Mouse (Mus musculus) midbrain, postnatal 0 days (tissue): ENCODE measurements around the gene Plb1. TPM values are rescaled to one million over a fixed set of nuclear protein-coding genes. Genes with fewer than 3 reads are reported as not detected.

ENCODE experiments used
- ATAC-seq: fragments of 200-750 bp; cut with Nextera tagmentation; 2 replicates; pipeline ENCODE4 v1.8.0; 2017; ENCODE audit warnings: moderate number of reproducible peaks, mild to moderate bottlenecking, moderate TSS enrichment, moderate library complexity; ENCODE audit not compliant: low FRiP score
- DNase-seq: peaks from one replicate; pipeline ENCODE4 v3.0.0-alpha.2; 2015; ENCODE audit warnings: low spot score
- H3K27ac ChIP-seq: fragments of 300-500 bp; sonication (generic); 2 replicates; pipeline ENCODE4 v1.5.1; 2014; ENCODE audit warnings: low read depth, mild to moderate bottlenecking, low read length, mixed read lengths
- H3K27me3 ChIP-seq: fragments of 300-500 bp; sonication (generic); 2 replicates; pipeline ENCODE4 v1.6.1; 2014; ENCODE audit warnings: low read length, control low read depth, mixed read lengths; ENCODE audit not compliant: insufficient read depth
- H3K36me3 ChIP-seq: fragments of 300-500 bp; sonication (generic); 2 replicates; pipeline ENCODE4 v1.6.1; 2014; ENCODE audit warnings: low read length, control low read depth, mixed read lengths; ENCODE audit not compliant: insufficient read depth
- H3K4me1 ChIP-seq: fragments of 300-500 bp; sonication (generic); 2 replicates; pipeline ENCODE4 v1.6.1; 2014; ENCODE audit warnings: mild to moderate bottlenecking, control low read depth, antibody characterized with exemption, low read length, mixed read lengths; ENCODE audit not compliant: insufficient read depth
- H3K4me2 ChIP-seq: fragments of 300-500 bp; sonication (generic); 2 replicates; pipeline ENCODE4 v1.6.1; 2014; ENCODE audit warnings: low read depth, mild to moderate bottlenecking, low read length, mixed read lengths; ENCODE audit not compliant: poor library complexity, severe bottlenecking
- H3K4me3 ChIP-seq: fragments of 300-500 bp; sonication (generic); 2 replicates; pipeline ENCODE4 v1.5.1; 2014; ENCODE audit warnings: low read depth, mild to moderate bottlenecking, low read length, moderate library complexity
- H3K9ac ChIP-seq: fragments of 300-500 bp; sonication (generic); replicated peaks from 2 replicates; pipeline ENCODE4 v1.6.1; 2014; ENCODE audit warnings: mild to moderate bottlenecking, low read length, moderate library complexity, mixed read lengths; ENCODE audit not compliant: poor library complexity, severe bottlenecking
- H3K9me3 ChIP-seq: fragments of 300-500 bp; sonication (generic); 2 replicates; pipeline ENCODE4 v1.6.1; 2016; ENCODE audit warnings: low read length, control low read depth
- CTCF ChIP-seq: IDR thresholded peaks from 2 replicates; pipeline ENCODE4 v1.5.1; 2016; ENCODE audit warnings: antibody characterized with exemption, mild to moderate bottlenecking
- WGBS: fragments of 180-500 bp; shearing (Covaris S2); extraction: QIAGEN DNeasy Blood & Tissue Kit; methylation state at CpG from one replicate; pipeline ENCODE4 v1.1.7; 2014; 5-methylcytosine and 5-hydroxymethylcytosine counted together
- polyA plus RNA-seq: library from polyadenylated mRNA; unstranded; fragments of >200 nt; fragmentation: Nextera tagmentation; extraction: Ambion mirVana; gene quantifications from 2 replicates; pipeline ENCODE4 v1.2.1, GENCODE M21; 2015
- total RNA-seq: library from RNA; depleted of rRNA; stranded (reverse); fragments of >200 nt; gene quantifications from 2 replicates; pipeline ENCODE4 v1.2.3, GENCODE M21; 2014

Plb1 gene
- total and polyA plus RNA-seq, 2 experiments from 2014 or later, result 0.11 to 0.60 TPM

DNA sequence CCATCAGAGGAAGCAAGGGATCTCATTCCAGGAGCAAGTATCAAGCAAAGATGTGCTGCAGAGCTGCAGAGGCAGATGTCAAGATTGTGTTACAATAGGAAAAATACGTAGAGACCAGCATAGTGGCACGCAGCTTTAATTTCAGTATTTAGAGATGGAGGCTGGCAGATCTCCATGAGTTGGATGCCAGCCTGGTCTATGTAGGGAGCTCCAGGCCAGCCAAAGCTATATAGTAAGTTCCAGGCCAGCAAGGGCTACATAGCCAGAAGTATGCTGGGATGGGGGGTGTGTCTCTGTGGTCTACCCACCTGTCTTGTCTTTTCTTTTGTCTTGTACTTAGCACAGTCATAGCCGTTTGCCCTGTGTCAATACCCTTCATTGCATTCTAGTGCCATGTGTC lies 28.7 kb downstream of the Plb1 start:
- TF ChIP-seq CTCF, result no peak
- Histone ChIP-seq H3K27ac (no peak overlapping the region), H3K27me3 (no peaks in the 10 kb centered on the region), H3K4me1 (no peaks in the 10 kb centered on the region), H3K9me3 (no peaks in the 10 kb centered on the region), H3K9ac (no peak overlapping the region), H3K36me3 (no peaks in the 10 kb centered on the region), H3K4me2 (no peak overlapping the region), H3K4me3 (no peak overlapping the region)
- DNase-seq, result no peak
- 85% methylated on average over 3 of the region's 3 CpGs for WGBS
- ATAC-seq, result no peak

DNA sequence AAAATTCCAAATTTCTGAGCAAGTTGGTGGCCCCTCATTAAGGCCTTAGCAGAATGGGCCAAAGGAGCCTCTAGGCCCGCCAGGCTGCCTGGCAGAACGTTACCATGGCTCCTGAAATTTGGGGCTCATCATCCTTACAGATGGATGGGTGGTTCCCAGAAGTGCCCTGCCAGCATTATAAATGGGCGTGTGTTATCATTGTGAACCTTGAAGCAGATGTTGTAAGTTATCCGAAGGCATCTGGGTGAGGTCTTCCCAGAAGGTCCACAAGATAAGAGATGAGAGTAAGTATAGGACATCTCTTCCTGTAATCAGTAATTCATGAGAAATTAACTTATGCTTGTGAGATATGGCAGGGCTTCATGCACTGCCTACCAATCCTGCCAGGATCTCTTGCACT lies 30.0 kb downstream of the Plb1 start:
- Histone ChIP-seq H3K9ac (no peak overlapping the region), H3K27me3 (no peaks in the 10 kb centered on the region), H3K9me3 (no peaks in the 10 kb centered on the region), H3K4me2 (no peak overlapping the region), H3K4me1 (no peaks in the 10 kb centered on the region), H3K4me3 (no peak overlapping the region), H3K27ac (no peak overlapping the region), H3K36me3 (no peaks in the 10 kb centered on the region)
- 91% methylated on average over 4 of the region's 4 CpGs for WGBS
- no peak for TF ChIP-seq CTCF
- ATAC-seq, result no peak
- no peak for DNase-seq

DNA sequence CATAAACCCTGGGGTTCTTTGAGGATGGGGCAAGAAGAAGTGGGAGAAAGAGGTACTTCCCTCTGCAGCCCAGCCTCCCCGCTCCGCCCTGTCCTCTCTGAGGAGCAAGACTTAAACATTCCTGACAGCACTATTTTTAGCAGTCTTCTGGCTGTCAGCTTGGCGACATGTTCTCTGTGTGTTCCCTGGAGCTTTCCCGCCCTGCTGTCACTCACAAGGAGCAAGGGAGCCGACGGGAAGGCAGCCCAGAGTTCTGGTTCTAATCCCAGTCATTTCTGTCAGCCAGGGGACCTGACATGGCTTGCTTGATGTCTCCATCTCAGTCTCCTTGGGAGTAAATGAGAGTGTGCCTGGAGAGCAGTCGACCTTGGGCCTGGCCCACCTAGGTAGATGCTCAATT lies 40.0 kb downstream of the Plb1 start:
- 29% methylated on average over 7 of the region's 7 CpGs for WGBS
- no peak for ATAC-seq
- DNase-seq, result no peak
- Histone ChIP-seq H3K4me1 (0 out of 2 replicates have a peak, but pooled peaks cover 3% of the 10 kb centered on the region), H3K4me2 (no peak overlapping the region), H3K9me3 (no peaks in the 10 kb centered on the region), H3K4me3 (no peak overlapping the region), H3K9ac (no peak overlapping the region), H3K27me3 (no peaks in the 10 kb centered on the region), H3K36me3 (no peaks in the 10 kb centered on the region), H3K27ac (no peak overlapping the region)
- TF ChIP-seq CTCF, result no peak

DNA sequence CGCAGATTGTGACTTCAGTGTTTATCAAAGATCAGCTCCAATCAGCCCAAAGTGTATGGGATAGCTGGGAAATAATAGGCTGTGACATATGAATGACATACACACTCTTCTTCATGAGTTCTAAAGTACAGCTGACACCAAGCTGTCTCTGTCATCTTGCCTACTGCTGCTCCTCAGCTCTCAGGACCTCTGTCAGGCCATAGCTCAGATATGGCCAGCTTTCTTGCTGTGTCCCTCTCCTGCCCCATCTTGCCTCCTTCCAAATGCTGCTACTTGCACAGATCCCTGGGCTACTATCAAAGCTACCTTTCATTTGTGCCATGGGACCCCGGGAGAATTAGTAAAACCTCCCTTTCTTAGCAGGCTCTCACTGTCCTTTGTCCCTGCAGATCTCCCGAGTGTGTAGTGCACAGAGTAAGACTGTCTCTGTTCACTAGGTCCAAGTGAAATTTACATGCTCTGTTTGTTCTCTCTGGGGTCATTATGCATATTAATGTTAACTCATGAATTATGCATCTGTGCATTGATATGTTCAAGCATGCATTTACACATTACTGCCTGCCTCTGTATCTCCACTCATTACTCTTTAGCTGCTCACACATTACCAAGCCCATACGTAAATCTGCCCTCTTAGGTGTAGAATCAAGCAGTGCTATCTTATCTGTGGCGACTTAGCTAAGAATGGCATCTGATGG lies 45.6 kb downstream of the Plb1 start:
- Histone ChIP-seq H3K9me3 (no peaks in the 10 kb centered on the region), H3K4me2 (no peak overlapping the region), H3K36me3 (no peaks in the 10 kb centered on the region), H3K4me1 (peaks cover 3% of the 10 kb centered on the region; the same call in 1 of the 2 replicates), H3K9ac (no peak overlapping the region), H3K4me3 (no peak overlapping the region), H3K27me3 (no peaks in the 10 kb centered on the region), H3K27ac (no peak overlapping the region)
- DNase-seq (peak; percentile 7), ATAC-seq (no peak)
- TF ChIP-seq CTCF, result no peak
- WGBS, result 37% methylated on average over 5 of the region's 5 CpGs

DNA sequence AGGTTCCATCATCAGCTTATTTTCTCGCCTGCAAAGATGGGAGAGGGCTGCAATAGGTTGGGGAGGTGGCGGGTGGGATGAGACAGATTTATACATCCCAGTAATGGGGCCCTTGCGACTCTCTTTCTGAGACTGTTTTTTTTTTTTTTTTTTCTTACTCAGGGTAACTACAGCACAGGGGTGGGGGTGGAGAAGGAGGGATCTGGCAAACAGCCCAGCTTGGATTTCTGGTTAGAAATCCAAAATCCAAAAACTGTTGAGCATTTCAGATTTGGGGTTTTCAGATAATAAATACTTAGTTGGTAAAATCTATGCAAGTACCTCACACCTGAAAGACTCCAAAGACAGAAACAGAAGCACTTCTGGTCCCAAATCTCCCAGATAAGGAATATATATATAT lies 47.6 kb downstream of the Plb1 start:
- no peak overlapping the region for H3K9ac ChIP-seq
- H3K4me2 ChIP-seq, result no peak overlapping the region
- ATAC-seq (no peak), DNase-seq (no peak)
- H3K9me3 ChIP-seq, result no peaks in the 10 kb centered on the region
- no peak for TF ChIP-seq CTCF
- whole genome bisulfite sequencing, result 63% methylated on average over 3 of the region's 3 CpGs
- H3K27me3 ChIP-seq, result no peaks in the 10 kb centered on the region
- H3K4me3 ChIP-seq, result no peak overlapping the region
- no peak overlapping the region for H3K27ac ChIP-seq
- H3K4me1 ChIP-seq, result peaks cover 3% of the 10 kb centered on the region; the same call in 1 of the 2 replicates
- no peaks in the 10 kb centered on the region for H3K36me3 ChIP-seq

DNA sequence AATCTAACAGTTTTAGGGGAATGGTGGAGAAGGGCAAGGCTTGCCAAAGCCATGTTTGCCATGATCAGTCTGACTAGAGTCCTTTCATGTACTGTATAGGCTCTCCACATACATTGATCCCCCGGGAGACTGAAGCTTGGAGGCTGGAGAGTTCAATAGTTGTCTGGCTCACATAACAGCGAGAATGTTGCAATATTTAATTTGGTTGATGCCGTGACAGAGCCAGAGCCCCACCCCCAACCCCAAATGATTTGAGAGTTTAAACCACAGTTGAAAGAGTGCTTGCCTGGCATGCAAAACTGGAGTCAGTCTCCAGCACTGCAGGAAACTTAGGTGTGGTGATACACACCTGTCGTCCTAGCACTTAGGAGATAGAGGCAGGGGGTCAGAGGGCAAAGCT lies 49.8 kb downstream of the Plb1 start:
- ATAC-seq, result no peak
- H3K9ac ChIP-seq, result no peak overlapping the region
- no peaks in the 10 kb centered on the region for H3K9me3 ChIP-seq
- 62% methylated on average over 4 of the region's 4 CpGs for WGBS
- no peak for DNase-seq
- no peaks in the 10 kb centered on the region for H3K36me3 ChIP-seq
- H3K4me3 ChIP-seq, result no peak overlapping the region
- H3K4me2 ChIP-seq, result no peak overlapping the region
- H3K27ac ChIP-seq, result no peak overlapping the region
- peaks cover 3% of the 10 kb centered on the region; the same call in 1 of the 2 replicates for H3K4me1 ChIP-seq
- no peaks in the 10 kb centered on the region for H3K27me3 ChIP-seq
- no peak for TF ChIP-seq CTCF
